Mouse (Mus musculus) heart, adult 2 months (tissue): ENCODE data around the gene Il10ra. TPM values are rescaled to one million over a fixed set of nuclear protein-coding genes. Genes with fewer than 3 reads are reported as not detected.

ENCODE experiments used
- DNase-seq, 2 experiments: peaks; one replicate each; pipeline ENCODE4 v3.0.0; 2021
- H3K27ac ChIP-seq: fragments of 200-600 bp; 2 replicates; pipeline ENCODE4 v1.8.1; 2022
- H3K27me3 ChIP-seq: fragments of 200-500 bp; 2 replicates; pipeline ENCODE4 v1.6.1; 2012; ENCODE audit warnings: mild to moderate bottlenecking, low read length, inconsistent platforms, mixed read lengths; ENCODE audit not compliant: control insufficient read depth, insufficient read depth
- H3K36me3 ChIP-seq: fragments of 200-500 bp; 2 replicates; pipeline ENCODE4 v1.6.1; 2012; ENCODE audit warnings: low read length, inconsistent platforms; ENCODE audit not compliant: control insufficient read depth, insufficient read depth
- H3K4me1 ChIP-seq: fragments of 200-500 bp; 2 replicates; pipeline ENCODE4 v1.6.1; 2011; ENCODE audit warnings: low read length; ENCODE audit not compliant: control insufficient read depth, insufficient read depth
- H3K4me3 ChIP-seq: fragments of 200-600 bp; 2 replicates; pipeline ENCODE4 v1.8.1; 2022
- H3K79me2 ChIP-seq: fragments of 200-500 bp; replicated peaks from 2 replicates; pipeline ENCODE4 v1.6.1; 2012; ENCODE audit warnings: mild to moderate bottlenecking, inconsistent platforms, low read length, moderate library complexity, mixed read lengths; ENCODE audit not compliant: control insufficient read depth, insufficient read depth
- H3K9ac ChIP-seq: fragments of 200-500 bp; 2 replicates; pipeline ENCODE4 v1.6.1; 2012; ENCODE audit warnings: low read depth, mild to moderate bottlenecking, control low read depth, inconsistent platforms, low read length, mixed read lengths
- CTCF ChIP-seq: fragments of 200-600 bp; IDR thresholded peaks from 2 replicates; pipeline ENCODE4 v1.8.1; 2022; ENCODE audit warnings: antibody characterized with exemption, mild to moderate bottlenecking, moderate library complexity
- EP300 ChIP-seq: fragments of 200-500 bp; IDR thresholded peaks from 2 replicates; pipeline ENCODE4 v1.6.1; 2011; ENCODE audit warnings: low read depth, low read length, control low read depth; ENCODE audit not compliant: insufficient read depth
- POLR2A ChIP-seq: fragments of 200-500 bp; IDR thresholded peaks from 2 replicates; pipeline ENCODE4 v1.6.1; 2011; ENCODE audit warnings: mild to moderate bottlenecking, low read depth, low read length, control low read depth; ENCODE audit not compliant: insufficient read depth
- WGBS: fragments of 180-500 bp; shearing (Covaris S2); methylation state at CpG from one replicate; pipeline ENCODE4 v1.1.7; 2018; 5-methylcytosine and 5-hydroxymethylcytosine counted together
- intact Hi-C: fragments of 180-260 bp; cut with DNase I; formaldehyde crosslinking; loops from one replicate; pipeline ENCODE4 v1.15.1; 2025
- polyA plus RNA-seq: library from polyadenylated mRNA; depleted of rRNA; stranded (reverse); fragments of >200 nt; gene quantifications from 2 replicates; pipeline ENCODE4 v1.2.3, GENCODE M21; 2012
- total RNA-seq, 2 experiments: library from RNA; stranded (reverse); gene quantifications; 2 replicates each; pipeline ENCODE4 v1.2.3; 2021

Gene Il10ra
- total and polyA plus RNA-seq, 3 experiments: 1.7 to 3.7 (median 1.8) TPM

GRCm38 (mm10) chr9:45254605-45255004 lies 14.3 kb downstream of the Il10ra start:
- Histone ChIP-seq H3K4me1 (no peaks in the 10 kb centered on the region), H3K4me3 (no peak overlapping the region), H3K27me3 (no peaks in the 10 kb centered on the region), H3K36me3 (no peaks in the 10 kb centered on the region), H3K9ac (no peak overlapping the region), H3K79me2 (no peaks in the 10 kb centered on the region), H3K27ac (no peak overlapping the region)
- no peak for DNase-seq
- 36% methylated on average over 4 of the region's 4 CpGs for WGBS
- intact Hi-C loops: no loop called here
- no peak for TF ChIP-seq POLR2A
- TF ChIP-seq CTCF: no peak
- TF ChIP-seq EP300: no peak

DNA sequence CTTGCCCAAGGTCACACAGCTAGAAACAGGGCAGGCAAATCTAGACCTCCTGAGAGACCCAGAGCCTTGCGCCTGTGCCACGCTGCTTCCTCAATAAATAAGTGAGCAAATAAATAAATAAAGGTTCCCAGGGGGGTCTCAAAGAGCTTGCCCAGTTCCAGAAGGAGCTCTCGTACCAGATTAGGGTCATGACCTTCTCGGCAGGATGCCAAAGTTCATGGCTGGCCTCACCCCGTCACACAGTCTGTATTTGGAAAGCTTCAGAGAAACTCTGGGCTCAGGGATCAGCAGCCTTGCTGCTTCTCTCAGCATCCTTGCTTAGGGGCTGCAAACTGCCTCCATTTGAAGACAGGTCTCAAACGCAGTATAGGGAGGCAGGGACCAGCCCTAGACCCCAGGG lies 14.9 kb downstream of the Il10ra start:
- no peak for TF ChIP-seq EP300
- intact Hi-C loops: no loop called here
- no peaks in the 10 kb centered on the region for H3K27me3 ChIP-seq
- no peak overlapping the region for H3K4me3 ChIP-seq
- H3K36me3 ChIP-seq: no peaks in the 10 kb centered on the region
- WGBS: 53% methylated on average over 6 of the region's 6 CpGs
- H3K9ac ChIP-seq: no peak overlapping the region
- H3K27ac ChIP-seq: no peak overlapping the region
- no peak for DNase-seq
- H3K79me2 ChIP-seq: no peaks in the 10 kb centered on the region
- no peaks in the 10 kb centered on the region for H3K4me1 ChIP-seq

DNA sequence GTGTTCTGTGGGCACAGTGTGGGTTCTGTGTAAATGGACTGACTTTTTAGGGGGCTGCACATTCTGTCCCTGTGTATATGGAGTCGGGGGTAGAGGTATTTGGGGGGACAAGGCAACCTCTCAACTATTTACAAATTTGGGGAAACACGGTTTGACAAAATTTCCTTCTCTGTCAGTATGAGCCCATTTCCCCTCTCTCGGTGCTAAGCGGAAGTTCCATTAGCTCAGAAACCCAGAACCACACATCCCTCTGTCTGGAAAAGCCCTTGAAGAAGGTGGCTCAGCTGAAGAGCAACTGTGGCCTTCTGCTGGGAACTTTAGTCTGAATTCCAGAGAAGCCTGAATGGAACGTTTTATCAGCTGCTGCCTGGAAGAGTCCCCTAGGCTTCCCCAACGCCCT lies 16.6 kb downstream of the Il10ra start:
- no peaks in the 10 kb centered on the region for H3K27me3 ChIP-seq
- H3K27ac ChIP-seq: no peak overlapping the region
- H3K79me2 ChIP-seq: no peaks in the 10 kb centered on the region
- no peak for DNase-seq
- intact Hi-C loops: no loop called here
- TF ChIP-seq CTCF (no peak), EP300 (no peak), POLR2A (no peak)
- H3K36me3 ChIP-seq: no peaks in the 10 kb centered on the region
- H3K9ac ChIP-seq: no peak overlapping the region
- H3K4me3 ChIP-seq: no peak overlapping the region
- H3K4me1 ChIP-seq: peaks cover 1% of the 10 kb centered on the region; the same call in 1 of the 2 replicates
- 50% methylated on average over 6 of the region's 6 CpGs for WGBS

DNA sequence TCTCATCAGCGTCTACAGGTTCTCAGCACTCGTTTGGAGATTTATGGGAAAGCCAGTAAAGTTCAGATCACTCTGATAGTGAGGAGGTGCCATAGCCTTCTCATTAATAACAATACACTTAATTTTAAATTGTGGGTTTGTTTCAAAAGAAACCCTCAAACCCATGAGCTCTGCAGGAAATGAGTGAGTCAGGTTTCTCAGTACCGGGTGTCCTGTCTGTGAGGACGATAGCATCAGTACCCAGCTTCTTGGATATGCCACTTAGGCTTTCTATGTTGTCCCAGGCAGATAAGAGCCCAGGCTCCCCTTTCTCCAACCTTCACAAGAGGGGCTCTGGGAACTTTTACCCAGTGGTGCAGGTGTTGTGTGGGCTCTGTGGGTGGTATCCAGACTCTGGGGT lies 17.0 kb downstream of the Il10ra start:
- Histone ChIP-seq H3K4me3 (no peak overlapping the region), H3K4me1 (peaks cover 1% of the 10 kb centered on the region; the same call in 1 of the 2 replicates), H3K36me3 (no peaks in the 10 kb centered on the region), H3K27ac (no peak overlapping the region), H3K9ac (no peak overlapping the region), H3K27me3 (no peaks in the 10 kb centered on the region), H3K79me2 (no peaks in the 10 kb centered on the region)
- 47% methylated on average over 4 of the region's 4 CpGs for WGBS
- DNase-seq: no peak
- intact Hi-C loops: no loop called here
- TF ChIP-seq CTCF (no peak), POLR2A (no peak), EP300 (no peak)

- Histone ChIP-seq H3K36me3 (no peaks in the 10 kb centered on the region), H3K79me2 (no peaks in the 10 kb centered on the region), H3K4me1 (peaks cover 1% of the 10 kb centered on the region; the same call in 1 of the 2 replicates), H3K4me3 (no peak overlapping the region), H3K27me3 (no peaks in the 10 kb centered on the region), H3K27ac (no peak overlapping the region), H3K9ac (no peak overlapping the region)
- no peak for TF ChIP-seq EP300
- TF ChIP-seq POLR2A: no peak
- no peak for TF ChIP-seq CTCF
- WGBS: 31% methylated on average over 3 of the region's 3 CpGs
- intact Hi-C loops: no loop called here
- no peak for DNase-seq
These were observed 17.7 kb downstream of the Il10ra start for GRCm38 (mm10) chr9:45251281-45251680.

DNA sequence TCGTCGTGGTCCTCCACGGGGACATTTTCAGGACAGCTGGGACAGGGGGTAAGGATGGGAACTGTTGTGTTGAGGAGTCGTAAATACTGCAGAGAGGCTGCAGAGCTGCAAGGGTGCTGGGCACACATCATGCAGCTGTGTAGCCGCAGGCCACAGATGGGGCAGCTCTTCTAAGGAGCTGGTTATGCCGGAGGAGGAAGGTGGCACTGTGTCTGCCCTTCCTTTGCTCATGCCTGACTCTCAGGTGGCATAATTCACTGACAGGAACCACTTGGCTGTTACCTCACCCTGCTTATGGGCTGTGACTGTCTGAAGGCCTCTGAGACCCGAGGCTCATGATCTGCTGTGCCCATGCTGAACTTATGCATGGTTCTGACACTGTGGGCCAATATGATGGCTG lies 18.6 kb downstream of the Il10ra start:
- Histone ChIP-seq H3K4me1 (peaks cover 1% of the 10 kb centered on the region; the same call in 1 of the 2 replicates), H3K4me3 (no peak overlapping the region), H3K36me3 (no peaks in the 10 kb centered on the region), H3K27me3 (no peaks in the 10 kb centered on the region), H3K79me2 (no peaks in the 10 kb centered on the region), H3K9ac (no peak overlapping the region), H3K27ac (no peak overlapping the region)
- no peak for DNase-seq
- 84% methylated on average over 7 of the region's 7 CpGs for WGBS
- intact Hi-C loops: no loop called here
- TF ChIP-seq CTCF (no peak), POLR2A (no peak), EP300 (no peak)

- H3K27ac ChIP-seq: peak overlapping the region; percentile 0; the same call in 1 of the 2 replicates
- H3K9ac ChIP-seq: no peak overlapping the region
- 54% methylated on average over 2 of the region's 2 CpGs for WGBS
- no peak overlapping the region for H3K4me3 ChIP-seq
- peak in 1 of 2 experiments; percentile 40 for DNase-seq
- H3K27me3 ChIP-seq: no peaks in the 10 kb centered on the region
- no peaks in the 10 kb centered on the region for H3K36me3 ChIP-seq
- TF ChIP-seq POLR2A (no peak; the same call in 1 of the 2 replicates), CTCF (no peak), EP300 (no peak)
- intact Hi-C loops: no loop called here
- peaks cover 1% of the 10 kb centered on the region; the same call in 1 of the 2 replicates for H3K4me1 ChIP-seq
- H3K79me2 ChIP-seq: no peaks in the 10 kb centered on the region
These were observed 21.4 kb downstream of the Il10ra start for GRCm38 (mm10) chr9:45247536-45247935.
